Mouse (Mus musculus) heart, embryonic 15.5 days (tissue): Measurements from ENCODE around the gene Rnaseh2c. TPM values are rescaled to one million over a fixed set of nuclear protein-coding genes. Genes with fewer than 3 reads are reported as not detected.

Experiments used
- ATAC-seq: fragments of 200-750 bp; cut with Nextera tagmentation; replicated peaks from 2 replicates; pipeline ENCODE4 v1.8.0; 2017; ENCODE audit warnings: low read depth, moderate TSS enrichment; ENCODE audit not compliant: insufficient number of reproducible peaks, insufficient read depth, low FRiP score
- H3K27ac ChIP-seq: fragments of 300-500 bp; sonication (generic); 2 replicates; pipeline ENCODE4 v1.5.1; 2015; ENCODE audit warnings: mild to moderate bottlenecking, inconsistent platforms
- H3K27me3 ChIP-seq: fragments of 300-500 bp; sonication (generic); 2 replicates; pipeline ENCODE4 v1.6.1; 2015; ENCODE audit warnings: inconsistent platforms
- H3K36me3 ChIP-seq: fragments of 300-500 bp; sonication (generic); 2 replicates; pipeline ENCODE4 v1.6.1; 2015; ENCODE audit warnings: mild to moderate bottlenecking, inconsistent platforms
- H3K4me1 ChIP-seq: fragments of 300-500 bp; sonication (generic); replicated peaks from 2 replicates; pipeline ENCODE4 v1.6.1; 2015; ENCODE audit warnings: inconsistent platforms
- H3K4me2 ChIP-seq: fragments of 300-500 bp; sonication (generic); 2 replicates; pipeline ENCODE4 v1.6.1; 2015; ENCODE audit warnings: inconsistent platforms, mild to moderate bottlenecking, moderate library complexity
- H3K4me3 ChIP-seq: fragments of 300-500 bp; sonication (generic); 2 replicates; pipeline ENCODE4 v1.5.1; 2015; ENCODE audit warnings: mild to moderate bottlenecking, inconsistent platforms
- H3K9ac ChIP-seq: fragments of 300-500 bp; sonication (generic); 2 replicates; pipeline ENCODE4 v1.6.1; 2015; ENCODE audit warnings: mild to moderate bottlenecking, inconsistent platforms
- H3K9me3 ChIP-seq: fragments of 300-500 bp; sonication (generic); replicated peaks from 2 replicates; pipeline ENCODE4 v1.6.1; 2016; ENCODE audit warnings: inconsistent platforms
- WGBS: fragments of 180-500 bp; shearing (Covaris S2); methylation state at CpG from one replicate; pipeline ENCODE4 v1.1.7; 2015; ENCODE audit warnings: mixed read lengths; 5-methylcytosine and 5-hydroxymethylcytosine counted together
- polyA plus RNA-seq: library from polyadenylated mRNA; unstranded; fragments of >200 nt; fragmentation: Nextera tagmentation; extraction: Ambion mirVana; gene quantifications from 2 replicates; pipeline ENCODE4 v1.2.1, GENCODE M21; 2015

Gene Rnaseh2c
- polyA plus RNA-seq, 1 experiment from 2014 or later, result 96.1 TPM

DNA sequence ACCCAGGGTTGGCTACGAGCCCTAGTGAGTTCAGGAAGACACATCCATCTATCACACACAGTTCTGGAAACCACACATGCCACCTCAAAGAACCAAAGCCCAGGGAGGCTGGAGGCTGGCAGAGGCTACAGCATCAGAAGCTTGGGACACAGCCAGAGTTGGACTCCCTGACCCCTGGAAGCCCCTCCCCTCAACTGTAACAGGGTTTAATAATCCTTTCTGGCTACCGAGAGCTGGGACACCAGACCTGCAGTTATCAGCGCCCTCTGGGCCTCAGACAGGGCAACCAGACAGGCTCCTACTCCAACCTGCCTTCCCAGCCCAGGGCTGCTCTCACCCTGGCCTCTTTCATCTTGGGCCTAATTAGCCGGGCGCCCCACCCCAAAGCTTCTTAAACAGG is 35.4 kb upstream of the Rnaseh2c start:
- WGBS, result 62% methylated on average over 5 of the region's 5 CpGs
- Histone ChIP-seq H3K27ac (no peak overlapping the region), H3K4me1 (peaks cover 23% of the 10 kb centered on the region), H3K4me2 (peak overlapping the region; percentile 91; the same call in 1 of the 2 replicates), H3K9me3 (no peaks in the 10 kb centered on the region), H3K27me3 (peaks cover 59% of the 10 kb centered on the region), H3K9ac (no peak overlapping the region), H3K4me3 (peak overlapping the region; percentile 74; the same call in 1 of the 2 replicates), H3K36me3 (peaks cover 7% of the 10 kb centered on the region; the same call in 1 of the 2 replicates)
- no peak for ATAC-seq

- peak; percentile 34 for ATAC-seq
These were observed 34.5 kb upstream of the Rnaseh2c start for GRCm38 (mm10) chr19:5567180-5567533.

DNA sequence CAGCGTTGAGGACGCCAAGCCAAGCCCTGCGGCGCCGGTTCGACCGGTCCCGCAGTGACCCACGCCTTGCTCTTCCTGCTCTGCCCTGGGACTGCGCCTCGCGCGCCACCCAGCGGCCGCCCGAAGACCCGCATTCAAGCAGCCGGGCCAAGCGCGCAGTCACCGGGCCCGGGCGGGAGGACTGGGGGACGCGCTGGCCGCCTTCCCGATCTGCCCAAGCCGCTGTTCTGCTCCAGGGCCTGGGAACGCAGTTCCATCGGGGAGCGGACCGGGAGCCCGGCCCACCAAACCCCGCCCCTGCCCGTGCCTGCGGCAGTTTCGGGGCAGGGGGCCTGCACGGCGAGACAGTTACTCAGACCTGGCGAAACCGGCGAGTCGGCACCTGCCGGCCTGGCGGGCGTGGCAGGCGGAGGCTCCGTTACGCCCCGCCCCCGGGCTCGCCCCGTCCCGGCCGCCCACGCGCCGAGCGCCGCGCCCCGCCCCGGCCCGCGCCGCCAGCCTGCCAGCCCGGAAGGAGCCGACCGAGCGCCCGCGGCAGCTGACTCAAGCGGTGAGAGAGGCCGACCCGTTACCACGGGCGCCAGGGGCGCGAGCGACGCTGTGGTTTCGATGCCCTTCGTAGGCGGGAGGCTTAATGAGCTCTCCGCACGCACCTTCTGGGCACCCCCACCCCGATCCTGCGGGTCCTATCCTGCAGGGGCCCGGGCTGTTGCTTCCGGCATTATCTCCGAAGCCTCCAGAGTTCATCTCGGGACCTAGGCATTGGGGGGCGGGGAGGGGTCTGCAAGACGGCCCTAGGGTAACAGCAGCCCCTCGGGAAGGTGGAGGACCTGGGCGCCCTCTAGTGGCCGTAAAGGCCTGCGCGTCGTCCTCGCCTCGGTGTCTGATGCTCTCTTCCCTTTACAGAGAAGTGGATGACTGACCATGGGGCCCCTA is 33.9 kb upstream of the Rnaseh2c start, which contains the start of gene Ap5b1:
Gene Ap5b1, plus strand, starts transcription at position 492 of the 936 bp plus-strand sequence.
- H3K4me1 ChIP-seq, result peaks cover 23% of the 10 kb centered on the region
- peak; percentile 81 for ATAC-seq
- peak within 1 kb of the TSS; percentile 91 for H3K4me2 ChIP-seq
- H3K9me3 ChIP-seq, result no peaks in the 10 kb centered on the region
- peak within 1 kb of the TSS; percentile 84 for H3K9ac ChIP-seq
- H3K4me3 ChIP-seq, result peak within 1 kb of the TSS; percentile 74
- H3K27me3 ChIP-seq, result peaks cover 44% of the 10 kb centered on the region
- peaks cover 7% of the 10 kb centered on the region; the same call in 1 of the 2 replicates for H3K36me3 ChIP-seq
- peak within 1 kb of the TSS; percentile 92 for H3K27ac ChIP-seq
- WGBS, result 1% methylated on average over 89 of the region's 102 CpGs

More at GRCm38 (mm10) chr19:5567180-5567533, 34.5 kb upstream of the Rnaseh2c start:
- Histone ChIP-seq H3K9ac (peak overlapping the region; percentile 84), H3K36me3 (peaks cover 7% of the 10 kb centered on the region; the same call in 1 of the 2 replicates), H3K27ac (peak overlapping the region; percentile 92), H3K9me3 (no peaks in the 10 kb centered on the region), H3K4me1 (peaks cover 23% of the 10 kb centered on the region), H3K4me2 (peak overlapping the region; percentile 91), H3K27me3 (peaks cover 50% of the 10 kb centered on the region), H3K4me3 (peak overlapping the region; percentile 74)
- 3% methylated on average over 26 of the region's 26 CpGs for WGBS

GRCm38 (mm10) chr19:5568470-5569140 is 33.1 kb upstream of the Rnaseh2c start:
- peak overlapping the region; percentile 74 for H3K4me3 ChIP-seq
- H3K36me3 ChIP-seq, result peaks cover 7% of the 10 kb centered on the region; the same call in 1 of the 2 replicates
- peaks cover 36% of the 10 kb centered on the region for H3K27me3 ChIP-seq
- no peak for ATAC-seq
- H3K4me1 ChIP-seq, result peaks cover 23% of the 10 kb centered on the region
- H3K9me3 ChIP-seq, result no peaks in the 10 kb centered on the region
- H3K4me2 ChIP-seq, result peak overlapping the region; percentile 91
- H3K27ac ChIP-seq, result peak overlapping the region; percentile 92
- 8% methylated on average over 27 of the region's 27 CpGs for WGBS
- peak overlapping the region; percentile 84 for H3K9ac ChIP-seq

GRCm38 (mm10) chr19:5569521-5569920 is 32.2 kb upstream of the Rnaseh2c start:
- Histone ChIP-seq H3K27me3 (peaks cover 27% of the 10 kb centered on the region), H3K9me3 (no peaks in the 10 kb centered on the region), H3K4me2 (no peak overlapping the region), H3K36me3 (peaks cover 7% of the 10 kb centered on the region; the same call in 1 of the 2 replicates), H3K27ac (no peak overlapping the region), H3K4me3 (no peak overlapping the region), H3K9ac (no peak overlapping the region), H3K4me1 (peaks cover 23% of the 10 kb centered on the region)
- no peak for ATAC-seq
- WGBS, result 89% methylated on average over 10 of the region's 10 CpGs

- H3K9me3 ChIP-seq, result no peaks in the 10 kb centered on the region
- peaks cover 22% of the 10 kb centered on the region for H3K27me3 ChIP-seq
- no peak overlapping the region for H3K4me2 ChIP-seq
- H3K4me1 ChIP-seq, result peaks cover 23% of the 10 kb centered on the region
- H3K27ac ChIP-seq, result no peak overlapping the region
- H3K9ac ChIP-seq, result no peak overlapping the region
- H3K36me3 ChIP-seq, result peaks cover 7% of the 10 kb centered on the region; the same call in 1 of the 2 replicates
- WGBS, result 90% methylated on average over 32 of the region's 32 CpGs
- ATAC-seq, result no peak
- no peak overlapping the region for H3K4me3 ChIP-seq
These were observed 31.1 kb upstream of the Rnaseh2c start for GRCm38 (mm10) chr19:5570353-5571246.

DNA sequence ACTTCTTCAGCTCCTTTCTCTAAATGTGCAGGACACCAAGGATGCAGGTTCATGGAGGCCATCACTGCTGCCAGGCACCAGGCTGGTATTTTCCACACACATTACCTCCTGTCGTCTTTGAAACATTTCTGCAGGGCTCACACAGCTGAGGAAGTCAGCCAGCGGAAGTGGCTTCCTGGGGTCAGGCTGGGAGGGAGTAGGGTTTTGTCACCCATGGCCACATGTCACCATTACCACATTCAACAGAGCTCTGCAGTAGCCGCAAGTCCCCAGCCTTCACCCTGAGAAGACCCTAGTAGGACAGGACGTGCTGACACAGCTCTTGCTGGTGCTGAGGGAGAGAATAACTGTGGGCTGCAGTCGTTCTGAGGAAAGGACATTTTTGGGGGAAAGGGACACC is 29.8 kb upstream of the Rnaseh2c start:
- 66% methylated on average over 5 of the region's 5 CpGs for WGBS
- peaks cover 7% of the 10 kb centered on the region; the same call in 1 of the 2 replicates for H3K36me3 ChIP-seq
- H3K27me3 ChIP-seq, result 0 out of 2 replicates have a peak, but pooled peaks cover 12% of the 10 kb centered on the region
- ATAC-seq, result no peak
- H3K4me2 ChIP-seq, result no peak overlapping the region
- peaks cover 17% of the 10 kb centered on the region for H3K4me1 ChIP-seq
- no peak overlapping the region for H3K27ac ChIP-seq
- no peak overlapping the region for H3K9ac ChIP-seq
- H3K9me3 ChIP-seq, result no peaks in the 10 kb centered on the region
- H3K4me3 ChIP-seq, result no peak overlapping the region

GRCm38 (mm10) chr19:5572331-5573125 is 29.1 kb upstream of the Rnaseh2c start:
- Histone ChIP-seq H3K27ac (no peak overlapping the region), H3K9me3 (no peaks in the 10 kb centered on the region), H3K4me2 (no peak overlapping the region), H3K9ac (no peak overlapping the region), H3K4me1 (peaks cover 14% of the 10 kb centered on the region), H3K36me3 (peaks cover 7% of the 10 kb centered on the region; the same call in 1 of the 2 replicates), H3K4me3 (no peak overlapping the region), H3K27me3 (0 out of 2 replicates have a peak, but pooled peaks cover 12% of the 10 kb centered on the region)
- WGBS, result 81% methylated on average over 19 of the region's 19 CpGs
- no peak for ATAC-seq

DNA sequence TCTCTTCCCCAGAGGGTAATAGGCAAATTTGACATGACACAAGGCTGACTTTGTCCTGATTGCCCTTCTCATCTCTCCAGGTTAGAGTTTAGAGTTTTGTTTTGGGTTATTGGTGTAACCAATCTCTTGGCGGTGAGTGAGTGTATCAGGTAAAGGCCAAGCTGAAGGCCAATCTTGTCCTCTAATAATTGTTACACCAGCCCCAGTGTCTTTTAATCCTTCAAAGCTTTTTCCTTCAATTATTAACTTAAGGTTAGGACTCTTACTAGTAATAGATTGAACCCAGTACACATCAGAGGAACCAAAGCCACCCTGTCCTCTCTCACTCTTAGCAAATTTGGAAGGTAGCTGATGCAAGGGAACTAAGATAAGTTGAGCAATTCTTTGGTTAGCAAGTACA is 26.3 kb upstream of the Rnaseh2c start:
- Histone ChIP-seq H3K36me3 (peaks cover 2% of the 10 kb centered on the region; the same call in 1 of the 2 replicates), H3K27me3 (0 out of 2 replicates have a peak, but pooled peaks cover 1% of the 10 kb centered on the region)

DNA sequence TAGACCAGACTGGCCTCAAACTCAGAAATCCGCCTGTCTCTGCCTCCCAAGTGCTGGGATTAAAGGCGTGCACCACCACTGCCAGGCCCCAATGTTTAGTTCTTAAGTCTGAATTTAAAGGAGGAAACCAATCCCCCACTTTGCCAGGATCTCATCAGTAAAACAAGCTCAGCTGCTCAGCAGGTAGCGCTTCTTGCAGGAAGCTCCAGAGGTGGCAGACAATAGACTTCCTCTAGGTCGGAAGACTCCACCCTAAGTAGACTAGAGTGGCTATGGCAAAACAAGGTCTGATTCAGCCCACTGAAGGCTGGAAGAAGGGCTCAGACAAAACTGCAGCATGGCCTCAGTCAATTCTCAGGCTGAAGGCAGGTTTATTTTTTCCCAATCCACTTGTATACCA is 21.7 kb upstream of the Rnaseh2c start:
- Histone ChIP-seq H3K36me3 (no peaks in the 10 kb centered on the region), H3K4me3 (no peak overlapping the region), H3K4me1 (no peaks in the 10 kb centered on the region), H3K9ac (no peak overlapping the region), H3K27ac (no peak overlapping the region), H3K27me3 (peaks cover 3% of the 10 kb centered on the region; the same call in 1 of the 2 replicates), H3K9me3 (no peaks in the 10 kb centered on the region), H3K4me2 (no peak overlapping the region)
- whole genome bisulfite sequencing, result 71% methylated on average over 4 of the region's 4 CpGs
- no peak for ATAC-seq

More for the DNA sequence above, 26.3 kb upstream of the Rnaseh2c start:
- Histone ChIP-seq H3K4me1 (0 out of 2 replicates have a peak, but pooled peaks cover 2% of the 10 kb centered on the region), H3K27ac (no peak overlapping the region), H3K4me2 (no peak overlapping the region), H3K9me3 (no peaks in the 10 kb centered on the region), H3K9ac (no peak overlapping the region), H3K4me3 (no peak overlapping the region)
- no peak for ATAC-seq
- 95% methylated on average over 1 of the region's 1 CpGs for WGBS
